Mouse (Mus musculus): ENCODE measurements at regions not wholly inside any gene's neighbourhood (a gene's known extent, or its start where the extent isn't known, plus 50 kb on each side); places are given as distances from the start of the nearest gene placed in this dataset.

GRCm38 (mm10) chrX:162268918-162269317 lies 109.4 kb upstream of the Nhs start:
- H3K4me1 ChIP-seq (ENCODE audit: control insufficient read depth in 1 of 2, insufficient read depth in 2 of 2) = no peaks in the 10 kb centered on the region
- dilution Hi-C loops (cut with MboI; ENCODE audit: extremely low pct_ligation_motif_present, extremely low pct_unique_long_range_greater_than_20kb, low sequenced_read_pairs) (no loop called here), in situ Hi-C loops (cut with MboI; ENCODE audit: low pct_ligation_motif_present, low pct_unique_long_range_greater_than_20kb, low sequenced_read_pairs) (no loop called here)
- no peaks in the 10 kb centered on the region for H3K27me3 ChIP-seq (replicated peaks)
- no peak for DNase-seq (ENCODE audit: extremely low read depth)
- H3K4me3 ChIP-seq (replicated peaks in 1 of 3; ENCODE audit: low read depth in 2 of 3, low read length in 2 of 3, poor library complexity in 1 of 3) = no peak overlapping the region
- no peak overlapping the region for H3K27ac ChIP-seq (ENCODE audit: insufficient read depth, low read depth)
- H3K4me2 ChIP-seq (ENCODE audit: insufficient read depth, low read depth, poor library complexity, severe bottlenecking) = no peak overlapping the region
- H3K36me3 ChIP-seq (replicated peaks in 1 of 2; ENCODE audit: control insufficient read depth in 1 of 2, insufficient read depth in 1 of 2, low read length in 1 of 2) = no peaks in the 10 kb centered on the region
- H3K79me2 ChIP-seq (replicated peaks; ENCODE audit: control insufficient read depth, extremely low read depth, insufficient read depth, poor library complexity, severe bottlenecking) = no peaks in the 10 kb centered on the region
- TF ChIP-seq CHD1 (IDR thresholded peaks at IDR 0.05; ENCODE audit: low read depth, low read length) (no peak), SMC3 (IDR thresholded peaks at IDR 0.05; ENCODE audit: low read depth, low read length) (no peak), TBP (conservative IDR thresholded peaks at IDR 0.05; ENCODE audit: low read depth, low read length) (no peak), USF1 (IDR thresholded peaks at IDR 0.05; ENCODE audit: low read depth, low read length) (no peak), EP300 (IDR thresholded peaks at IDR 0.05; ENCODE audit: low read length) (no peak), MAX (IDR thresholded peaks at IDR 0.05; ENCODE audit: low read length) (no peak), NELFE (IDR thresholded peaks at IDR 0.05; ENCODE audit: low read depth, low read length) (no peak), PAX5 (IDR thresholded peaks at IDR 0.05; ENCODE audit: low read length) (no peak), ZKSCAN1 (IDR thresholded peaks at IDR 0.05; ENCODE audit: borderline replicate concordance, low read depth, low read length) (no peak), MAFK (IDR thresholded peaks at IDR 0.05; ENCODE audit: insufficient replicate concordance, low read length) (no peak), POLR2AphosphoS2 (IDR thresholded peaks at IDR 0.05; ENCODE audit: low read depth, low read length) (no peak), BHLHE40 (IDR thresholded peaks at IDR 0.05; ENCODE audit: low read depth, low read length) (no peak)
- H3K9ac ChIP-seq (ENCODE audit: insufficient read depth, low read depth) = no peak overlapping the region
- H3K9me3 ChIP-seq (replicated peaks; ENCODE audit: low read length) = no peaks in the 10 kb centered on the region

- DNase-seq (ENCODE audit: extremely low read depth) = no peak
- Histone ChIP-seq H3K79me2 (replicated peaks; ENCODE audit: control insufficient read depth, extremely low read depth, insufficient read depth, poor library complexity, severe bottlenecking) (no peaks in the 10 kb centered on the region), H3K4me1 (ENCODE audit: control insufficient read depth in 1 of 2, insufficient read depth in 2 of 2) (no peaks in the 10 kb centered on the region), H3K4me2 (ENCODE audit: insufficient read depth, low read depth, poor library complexity, severe bottlenecking) (no peak overlapping the region), H3K27ac (ENCODE audit: insufficient read depth, low read depth) (no peak overlapping the region), H3K4me3 (replicated peaks in 1 of 3; ENCODE audit: low read depth in 2 of 3, low read length in 2 of 3, poor library complexity in 1 of 3) (no peak overlapping the region), H3K9me3 (replicated peaks; ENCODE audit: low read length) (no peaks in the 10 kb centered on the region), H3K27me3 (replicated peaks) (no peaks in the 10 kb centered on the region), H3K36me3 (replicated peaks in 1 of 2; ENCODE audit: control insufficient read depth in 1 of 2, insufficient read depth in 1 of 2, low read length in 1 of 2) (no peaks in the 10 kb centered on the region), H3K9ac (ENCODE audit: insufficient read depth, low read depth) (no peak overlapping the region)
- dilution Hi-C loops (cut with MboI; ENCODE audit: extremely low pct_ligation_motif_present, extremely low pct_unique_long_range_greater_than_20kb, low sequenced_read_pairs) = no loop called here
- TF ChIP-seq TCF12 (IDR thresholded peaks at IDR 0.05; ENCODE audit: low read depth, low read length) = no peak
- no peak for TF ChIP-seq ZKSCAN1 (IDR thresholded peaks at IDR 0.05; ENCODE audit: borderline replicate concordance, low read depth, low read length)
- TF ChIP-seq ZMIZ1 (IDR thresholded peaks at IDR 0.05; ENCODE audit: low read depth, low read length) = no peak
- TF ChIP-seq NRF1 (IDR thresholded peaks at IDR 0.05; ENCODE audit: low read depth, low read length) = no peak
- TF ChIP-seq CTCF (conservative IDR thresholded peaks at IDR 0.05 in 1 of 2, IDR thresholded peaks at IDR 0.05 in 1 of 2; ENCODE audit: low read depth in 2 of 2, low read length in 2 of 2) = no peak
- TF ChIP-seq GABPA (IDR thresholded peaks at IDR 0.05; ENCODE audit: insufficient replicate concordance, low read depth, low read length) = no peak
- in situ Hi-C loops (cut with MboI; ENCODE audit: low pct_ligation_motif_present, low pct_unique_long_range_greater_than_20kb, low sequenced_read_pairs) = no loop called here
These were observed 108.6 kb upstream of the Nhs start for GRCm38 (mm10) chrX:162268112-162268511.
